Mouse (Mus musculus): ENCODE results near the gene Kdm4b. TPM values are rescaled to one million over a fixed set of nuclear protein-coding genes. Genes with fewer than 3 reads are reported as not detected.
A peak's percentile ranks its signal among the peaks of the same experiment; 100 is the strongest.

Gene Kdm4b
- polyA plus RNA-seq, 1 experiment from 2014 or later, result 54.3 TPM

GRCm38 (mm10) chr17:56348128-56348527 lies 22.3 kb downstream of the Kdm4b start:
- Histone ChIP-seq H3K4me3 (replicated peaks) (no peak overlapping the region), H3K27me3 (no peaks in the 10 kb centered on the region), H3K4me2 (no peak overlapping the region), H3K27ac (no peak overlapping the region), H3K9me3 (no peaks in the 10 kb centered on the region), H3K4me1 (replicated peaks) (no peaks in the 10 kb centered on the region), H3K36me3 (peaks cover 26% of the 10 kb centered on the region), H3K9ac (replicated peaks) (no peak overlapping the region)
- 83% methylated on average over 4 of the region's 4 CpGs for WGBS
- no peak for ATAC-seq (ENCODE audit: insufficient number of reproducible peaks, insufficient read depth, low FRiP score, low TSS enrichment, low read depth)

GRCm38 (mm10) chr17:56348586-56348985 lies 22.7 kb downstream of the Kdm4b start:
- H3K27me3 ChIP-seq, result no peaks in the 10 kb centered on the region
- ATAC-seq (ENCODE audit: insufficient number of reproducible peaks, insufficient read depth, low FRiP score, low TSS enrichment, low read depth), result no peak
- no peaks in the 10 kb centered on the region for H3K9me3 ChIP-seq
- no peak overlapping the region for H3K9ac ChIP-seq (replicated peaks)
- H3K4me2 ChIP-seq, result no peak overlapping the region
- H3K36me3 ChIP-seq, result peaks cover 31% of the 10 kb centered on the region
- H3K4me3 ChIP-seq (replicated peaks), result no peak overlapping the region
- H3K27ac ChIP-seq, result no peak overlapping the region
- H3K4me1 ChIP-seq (replicated peaks), result no peaks in the 10 kb centered on the region

GRCm38 (mm10) chr17:56350694-56351093 lies 24.8 kb downstream of the Kdm4b start:
- Histone ChIP-seq H3K4me1 (replicated peaks) (no peaks in the 10 kb centered on the region), H3K27ac (no peak overlapping the region), H3K4me2 (no peak overlapping the region), H3K36me3 (peaks cover 44% of the 10 kb centered on the region), H3K9ac (replicated peaks) (no peak overlapping the region), H3K4me3 (replicated peaks) (no peak overlapping the region), H3K27me3 (no peaks in the 10 kb centered on the region), H3K9me3 (no peaks in the 10 kb centered on the region)
- 36% methylated on average over 2 of the region's 2 CpGs for WGBS
- peak; percentile 23 for ATAC-seq (ENCODE audit: insufficient number of reproducible peaks, insufficient read depth, low FRiP score, low TSS enrichment, low read depth)

GRCm38 (mm10) chr17:56356921-56357885 lies 31.3 kb downstream of the Kdm4b start:
- ATAC-seq (ENCODE audit: insufficient number of reproducible peaks, insufficient read depth, low FRiP score, low TSS enrichment, low read depth), result peak; percentile 29
- no peak overlapping the region for H3K9ac ChIP-seq (replicated peaks)
- H3K9me3 ChIP-seq, result no peaks in the 10 kb centered on the region
- peaks cover 91% of the 10 kb centered on the region for H3K36me3 ChIP-seq
- 69% methylated on average over 9 of the region's 9 CpGs for WGBS
- H3K27ac ChIP-seq, result no peak overlapping the region
- no peaks in the 10 kb centered on the region for H3K4me1 ChIP-seq (replicated peaks)
- no peak overlapping the region for H3K4me2 ChIP-seq
- no peak overlapping the region for H3K4me3 ChIP-seq (replicated peaks)
- no peaks in the 10 kb centered on the region for H3K27me3 ChIP-seq

GRCm38 (mm10) chr17:56359183-56359725 lies 33.4 kb downstream of the Kdm4b start:
- no peak overlapping the region for H3K4me2 ChIP-seq
- H3K9me3 ChIP-seq, result no peaks in the 10 kb centered on the region
- no peak for ATAC-seq (ENCODE audit: insufficient number of reproducible peaks, insufficient read depth, low FRiP score, low TSS enrichment, low read depth)
- H3K4me1 ChIP-seq (replicated peaks), result no peaks in the 10 kb centered on the region
- H3K9ac ChIP-seq (replicated peaks), result no peak overlapping the region
- H3K27me3 ChIP-seq, result no peaks in the 10 kb centered on the region
- no peak overlapping the region for H3K27ac ChIP-seq
- H3K4me3 ChIP-seq (replicated peaks), result no peak overlapping the region
- 82% methylated on average over 3 of the region's 3 CpGs for WGBS
- H3K36me3 ChIP-seq, result peaks cover 91% of the 10 kb centered on the region

GRCm38 (mm10) chr17:56359864-56360263 lies 34.0 kb downstream of the Kdm4b start:
- H3K9me3 ChIP-seq, result no peaks in the 10 kb centered on the region
- no peaks in the 10 kb centered on the region for H3K27me3 ChIP-seq
- peaks cover 91% of the 10 kb centered on the region for H3K36me3 ChIP-seq
- ATAC-seq (ENCODE audit: insufficient number of reproducible peaks, insufficient read depth, low FRiP score, low TSS enrichment, low read depth), result no peak
- no peak overlapping the region for H3K27ac ChIP-seq
- H3K4me2 ChIP-seq, result no peak overlapping the region
- 0 out of 2 replicates have a peak, but pooled peaks cover 2% of the 10 kb centered on the region for H3K4me1 ChIP-seq (replicated peaks)
- H3K9ac ChIP-seq (replicated peaks), result no peak overlapping the region
- H3K4me3 ChIP-seq (replicated peaks), result no peak overlapping the region
- 76% methylated on average over 1 of the region's 1 CpGs for WGBS

GRCm38 (mm10) chr17:56360451-56360850 lies 34.6 kb downstream of the Kdm4b start:
- Histone ChIP-seq H3K4me1 (replicated peaks) (peaks cover 8% of the 10 kb centered on the region; the same call in 1 of the 2 replicates), H3K4me2 (no peak overlapping the region), H3K9ac (replicated peaks) (0 out of 2 replicates have a peak overlapping the region, but pooled peaks have one; percentile 1), H3K27ac (no peak overlapping the region), H3K36me3 (peaks cover 91% of the 10 kb centered on the region), H3K27me3 (no peaks in the 10 kb centered on the region), H3K9me3 (no peaks in the 10 kb centered on the region), H3K4me3 (replicated peaks) (no peak overlapping the region)
- no peak for ATAC-seq (ENCODE audit: insufficient number of reproducible peaks, insufficient read depth, low FRiP score, low TSS enrichment, low read depth)
- WGBS, result 60% methylated on average over 8 of the region's 8 CpGs

- H3K27ac ChIP-seq, result no peak overlapping the region
- WGBS, result 94% methylated on average over 2 of the region's 2 CpGs
Observed at GRCm38 (mm10) chr17:56361542-56361941, 35.7 kb downstream of the Kdm4b start.

GRCm38 (mm10) chr17:56365791-56366673 lies 40.2 kb downstream of the Kdm4b start:
- Histone ChIP-seq H3K27ac (no peak overlapping the region), H3K4me2 (no peak overlapping the region), H3K27me3 (no peaks in the 10 kb centered on the region), H3K36me3 (peaks cover 92% of the 10 kb centered on the region), H3K4me1 (replicated peaks) (peaks cover 14% of the 10 kb centered on the region), H3K9ac (replicated peaks) (no peak overlapping the region; the same call in 1 of the 2 replicates), H3K4me3 (replicated peaks) (no peak overlapping the region), H3K9me3 (no peaks in the 10 kb centered on the region)
- ATAC-seq (ENCODE audit: insufficient number of reproducible peaks, insufficient read depth, low FRiP score, low TSS enrichment, low read depth), result no peak; the same call in 1 of the 2 replicates
- WGBS, result 54% methylated on average over 7 of the region's 7 CpGs

More at GRCm38 (mm10) chr17:56361542-56361941, 35.7 kb downstream of the Kdm4b start:
- no peak overlapping the region for H3K4me2 ChIP-seq
- peaks cover 14% of the 10 kb centered on the region for H3K4me1 ChIP-seq (replicated peaks)
- H3K36me3 ChIP-seq, result peaks cover 86% of the 10 kb centered on the region
- no peaks in the 10 kb centered on the region for H3K27me3 ChIP-seq
- no peak overlapping the region for H3K9ac ChIP-seq (replicated peaks)
- H3K4me3 ChIP-seq (replicated peaks), result no peak overlapping the region
- no peaks in the 10 kb centered on the region for H3K9me3 ChIP-seq
- no peak for ATAC-seq (ENCODE audit: insufficient number of reproducible peaks, insufficient read depth, low FRiP score, low TSS enrichment, low read depth)

- Histone ChIP-seq H3K9me3 (no peaks in the 10 kb centered on the region), H3K27me3 (no peaks in the 10 kb centered on the region), H3K9ac (replicated peaks) (no peak overlapping the region), H3K4me2 (no peak overlapping the region), H3K36me3 (peaks cover 91% of the 10 kb centered on the region), H3K27ac (no peak overlapping the region), H3K4me3 (replicated peaks) (no peak overlapping the region), H3K4me1 (replicated peaks) (peaks cover 14% of the 10 kb centered on the region)
- WGBS, result 83% methylated on average over 6 of the region's 6 CpGs
- no peak for ATAC-seq (ENCODE audit: insufficient number of reproducible peaks, insufficient read depth, low FRiP score, low TSS enrichment, low read depth)
Observed at GRCm38 (mm10) chr17:56368291-56368790, 42.5 kb downstream of the Kdm4b start.
